Mouse (Mus musculus) cerebellum, postnatal 36 days (tissue): ENCODE measurements at regions not wholly inside any gene's neighbourhood (a gene's known extent, or its start where the extent isn't known, plus 50 kb on each side); places are given as distances from the start of the nearest gene placed in this dataset.
"Not testable (repeated sequence)": the region's sequence is repeated elsewhere in the genome, so short reads cannot be mapped to it uniquely, and the experiment has no call there.

Source experiments
- DNase-seq, 2 experiments: peaks; one replicate each; pipeline ENCODE4 v3.0.0; 2021 to 2022; ENCODE audit warnings: mixed read lengths in 2 of 2

GRCm38 (mm10) chr3:18295921-18296320, 347.7 kb downstream of the Cypt12 start:
- no peak for DNase-seq

GRCm38 (mm10) chr3:18298699-18299098, 350.5 kb downstream of the Cypt12 start:
- no peak for DNase-seq

- no peak for DNase-seq
These were observed 351.3 kb downstream of the Cypt12 start for GRCm38 (mm10) chr3:18299502-18299901.

- no peak for DNase-seq
These were observed 371.2 kb downstream of the Cypt12 start for GRCm38 (mm10) chr3:18319433-18319832.

DNA sequence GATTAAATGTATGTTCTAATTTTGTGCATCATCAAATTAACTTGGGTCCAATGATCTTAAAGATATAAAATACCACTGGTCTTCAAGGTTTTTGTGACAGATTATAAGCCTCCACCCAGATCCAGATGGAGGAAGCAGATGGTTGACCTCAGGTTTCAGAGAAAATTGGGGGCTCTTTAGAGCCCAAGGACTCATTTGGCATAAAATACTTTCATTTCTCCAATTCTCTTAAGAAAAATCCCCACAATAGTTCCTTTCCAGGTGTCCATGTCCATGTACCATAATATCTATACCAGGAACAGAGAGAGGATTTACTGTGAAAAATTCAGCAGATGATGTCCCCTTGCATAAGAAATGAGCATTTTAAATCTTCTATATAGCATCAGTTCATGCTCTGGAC, 385.0 kb downstream of the Cypt12 start:
- DNase-seq = no peak

- DNase-seq = no peak
These were observed 391.0 kb downstream of the Cypt12 start for GRCm38 (mm10) chr3:18339189-18339588.

DNA sequence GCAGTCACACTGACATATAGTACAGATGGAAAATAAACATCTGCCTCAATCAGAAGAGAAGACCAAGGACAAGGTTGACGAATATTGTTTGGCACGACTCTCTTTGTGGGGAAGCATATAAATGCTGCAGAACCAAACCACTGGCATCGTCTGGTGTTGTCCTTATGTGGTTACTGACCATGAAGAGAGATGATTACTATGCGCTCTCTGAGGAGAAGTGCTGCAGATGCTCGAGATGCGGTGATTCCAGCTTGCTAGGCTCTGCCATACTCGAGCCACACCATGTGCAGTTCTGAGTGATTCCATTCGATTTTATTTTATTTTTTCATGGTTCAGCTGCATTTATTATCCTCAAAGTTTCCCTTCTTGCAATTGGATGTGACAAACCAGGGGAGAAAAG, 393.5 kb downstream of the Cypt12 start:
- DNase-seq = no peak

- DNase-seq = no peak
These were observed 430.1 kb downstream of the Cypt12 start for GRCm38 (mm10) chr3:18378014-18379005.

DNA sequence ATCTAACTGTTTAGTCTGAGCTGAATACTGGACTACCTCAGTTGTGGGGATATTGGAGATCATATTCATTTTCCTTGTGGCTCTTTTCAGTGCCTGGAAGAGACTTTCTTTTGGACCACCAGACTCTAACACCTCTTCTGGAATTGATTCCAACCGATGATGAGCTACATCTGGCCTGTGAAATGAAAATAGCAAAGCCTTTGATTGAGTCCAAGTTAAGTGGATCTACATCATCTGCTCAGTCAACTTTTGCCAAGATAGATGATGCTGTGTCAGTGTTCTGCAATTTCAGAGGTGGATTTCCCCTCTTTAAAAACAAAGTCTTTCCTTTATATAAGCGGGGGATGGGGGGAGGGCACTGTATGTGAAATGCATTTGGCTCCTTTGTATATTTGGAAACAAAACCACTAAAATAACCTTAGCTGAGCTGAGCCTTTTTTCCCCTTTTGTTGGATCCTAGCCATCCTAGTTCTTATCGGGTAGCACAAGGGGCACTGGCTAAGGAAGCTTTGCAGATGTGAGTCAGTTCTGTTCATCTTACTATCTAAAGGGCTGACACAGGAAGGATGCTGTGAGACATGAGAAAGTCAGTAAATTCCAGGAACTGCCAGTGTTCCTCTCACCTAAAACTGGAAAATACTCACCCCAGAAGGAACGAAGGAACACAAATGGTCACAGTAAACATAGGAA, 473.8 kb downstream of the Cypt12 start:
- no peak for DNase-seq

DNA sequence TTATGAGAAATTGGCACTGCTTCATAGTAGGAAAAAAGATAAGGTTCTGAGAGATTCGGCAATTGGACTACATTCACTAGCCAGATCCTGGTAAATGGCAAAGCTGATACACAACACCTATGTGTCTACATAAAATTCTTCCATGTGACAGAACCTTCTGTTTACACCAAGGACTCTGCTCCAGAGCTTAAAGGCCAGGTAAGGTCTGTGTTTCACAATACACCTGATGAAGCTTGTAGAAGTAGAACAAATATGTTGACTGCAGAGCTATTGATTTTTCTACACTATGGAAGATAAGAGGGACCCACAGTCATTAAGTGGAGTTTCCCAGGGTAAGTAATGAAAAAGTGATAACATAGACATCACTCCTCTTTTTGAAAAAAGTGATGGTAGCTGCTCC, 480.7 kb downstream of the Cypt12 start:
- no peak for DNase-seq

GRCm38 (mm10) chr3:18438845-18439244, 490.6 kb downstream of the Cypt12 start:
- DNase-seq = no peak

DNA sequence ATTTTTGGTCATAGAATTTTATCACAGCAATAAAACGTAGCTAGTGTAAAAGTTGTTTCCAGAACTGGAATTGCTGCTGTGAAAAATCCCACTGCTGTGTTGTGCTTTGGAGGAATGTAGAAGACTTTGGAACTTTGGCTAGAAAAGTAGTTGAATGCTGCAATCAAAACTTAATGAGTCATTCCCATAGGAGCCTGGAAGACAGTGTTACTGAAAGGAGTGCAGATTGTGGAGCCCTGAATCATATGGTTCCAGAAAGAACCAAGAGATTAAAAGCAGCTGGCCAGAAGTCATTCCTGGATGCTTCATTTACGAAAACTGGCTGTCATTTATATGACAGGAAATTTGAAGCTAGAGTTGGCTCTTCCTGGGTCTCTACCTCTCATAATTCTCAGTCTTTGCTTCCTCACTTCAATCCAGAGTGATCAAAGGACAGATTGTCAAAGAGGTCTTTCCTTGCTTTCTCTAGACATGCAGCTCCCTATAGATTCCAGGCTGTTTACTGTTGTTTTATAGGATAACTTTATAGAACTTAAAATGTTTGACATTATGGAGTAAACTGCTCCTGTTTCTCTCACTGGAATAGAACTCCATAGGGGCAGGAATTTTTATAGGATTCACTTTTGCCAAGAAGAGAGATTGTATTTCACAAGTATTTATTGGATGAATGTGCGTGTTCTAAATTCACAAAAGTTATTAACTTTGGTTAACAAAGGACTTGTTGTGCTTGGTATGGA, 504.2 kb downstream of the Cypt12 start:
- DNase-seq = no peak

GRCm38 (mm10) chr3:18453220-18453985, 505.2 kb downstream of the Cypt12 start:
- no peak for DNase-seq

- no peak for DNase-seq
These were observed 505.7 kb downstream of the Cypt12 start for GRCm38 (mm10) chr3:18453986-18454291.

DNA sequence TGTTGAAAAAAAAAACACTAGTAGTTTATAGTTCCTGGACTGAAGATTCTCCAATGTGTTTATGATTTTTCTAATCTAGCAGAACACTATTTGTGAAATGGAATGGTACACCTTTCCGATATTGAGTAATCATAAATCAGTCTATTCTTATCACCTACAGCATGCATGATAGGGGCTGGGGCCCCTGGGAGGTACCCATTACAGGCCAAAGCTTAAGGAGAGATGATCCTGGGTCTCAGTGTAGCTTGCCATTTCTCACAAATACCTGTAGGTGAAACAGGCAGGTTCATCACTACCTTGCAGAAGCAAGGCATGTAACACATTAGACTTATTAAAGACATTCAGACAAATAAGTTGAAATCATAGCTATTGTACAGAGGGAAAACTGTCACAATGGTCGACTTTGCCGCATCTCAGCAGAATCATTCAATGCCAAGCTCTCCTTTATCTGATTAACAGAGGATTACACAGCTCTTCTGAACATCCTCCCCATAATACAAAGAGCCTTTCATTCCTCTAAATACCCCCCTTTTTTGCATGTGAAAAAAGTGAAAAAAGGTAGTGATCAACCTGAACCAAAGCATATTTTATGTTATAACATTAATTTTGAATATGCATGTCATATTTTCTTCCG, 506.5 kb downstream of the Cypt12 start:
- DNase-seq = not testable (repeated sequence)

DNA sequence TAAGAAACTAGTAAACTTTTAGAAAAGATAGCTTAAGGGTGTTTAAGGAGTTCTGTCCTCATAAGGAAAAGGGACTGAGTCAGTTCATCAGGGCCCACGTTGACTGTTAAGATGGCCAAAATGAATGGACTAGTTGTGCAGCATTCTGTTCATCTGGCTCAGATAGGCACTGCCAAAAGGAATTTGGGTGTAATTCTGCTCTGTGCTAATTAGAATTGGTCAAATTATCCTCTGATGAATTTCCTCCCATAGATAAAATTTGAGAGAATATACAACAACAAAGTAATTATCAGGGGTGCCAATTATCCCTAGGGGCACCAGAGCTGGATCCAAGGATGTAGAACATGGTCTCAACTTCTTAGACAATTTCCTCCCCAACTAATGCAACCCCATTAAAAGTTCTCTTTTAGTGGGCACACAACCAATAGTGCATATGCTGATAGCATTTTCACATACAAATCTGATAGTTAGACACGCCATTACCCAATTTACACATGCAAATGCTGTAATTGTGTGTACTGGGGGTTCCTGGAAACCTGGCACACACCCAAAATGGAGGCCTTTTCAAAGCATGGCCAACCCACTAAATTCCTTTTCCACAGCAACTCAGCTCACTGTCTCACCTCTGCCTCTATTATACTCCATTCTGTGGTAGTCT, 508.0 kb downstream of the Cypt12 start:
- no peak for DNase-seq

GRCm38 (mm10) chr3:18460267-18460666, 512.1 kb downstream of the Cypt12 start:
- DNase-seq = no peak

DNA sequence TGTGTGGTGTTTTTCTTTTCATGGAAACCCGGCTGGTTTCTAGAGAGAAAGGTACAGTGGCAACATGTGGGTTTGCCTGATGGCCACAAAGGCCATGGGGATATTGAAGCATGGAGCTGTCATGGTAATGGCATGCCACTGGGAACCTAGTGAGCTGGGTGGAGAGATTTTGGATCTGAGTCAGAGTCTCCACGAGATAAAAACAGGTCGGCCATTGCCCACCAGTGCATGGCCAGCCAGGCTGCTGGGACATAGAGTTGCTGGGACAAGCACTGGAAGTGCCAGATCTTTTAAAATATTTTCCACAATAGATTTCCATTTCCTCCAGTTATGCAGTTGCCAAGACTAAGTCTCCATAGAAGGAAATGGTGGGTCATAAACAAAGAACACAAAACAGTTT, 523.6 kb downstream of the Cypt12 start:
- DNase-seq = no peak

DNA sequence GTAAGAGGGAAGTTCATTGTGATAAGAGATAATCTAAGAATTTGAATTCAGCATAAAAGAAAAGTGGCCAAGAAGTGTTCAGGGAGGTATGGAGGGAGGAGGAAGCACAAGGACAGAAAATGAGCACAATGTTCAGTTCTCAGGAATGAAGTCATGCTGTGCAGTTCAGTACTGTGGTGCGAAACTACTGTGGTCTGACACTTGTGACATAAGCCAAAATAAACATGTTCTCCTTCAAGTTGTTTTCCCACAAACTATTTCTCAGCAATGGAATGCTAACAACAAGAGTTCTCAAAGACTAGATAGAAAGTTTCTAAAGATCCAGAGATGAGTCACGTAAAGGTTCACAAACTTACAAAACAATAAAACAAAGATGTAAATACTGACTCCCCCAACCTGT, 531.3 kb downstream of the Cypt12 start:
- DNase-seq = no peak

GRCm38 (mm10) chr3:18482006-18482405, 533.8 kb downstream of the Cypt12 start:
- no peak for DNase-seq

GRCm38 (mm10) chr3:18488886-18489285, 540.7 kb downstream of the Cypt12 start:
- DNase-seq = no peak

- DNase-seq = no peak
These were observed 574.4 kb downstream of the Cypt12 start for GRCm38 (mm10) chr3:18522562-18522961.
